Mouse (Mus musculus) inflammation-experienced regulatory T-cells (primary cell): ENCODE results near the gene Caln1. TPM values are rescaled to one million over a fixed set of nuclear protein-coding genes. Genes with fewer than 3 reads are reported as not detected.

Experiments
- polyA plus RNA-seq, 2 experiments: library from polyadenylated mRNA; unstranded; fragments of 100-300 nt; shearing (Covaris generic); gene quantifications; one replicate each; pipeline ENCODE4 v1.2.1; 2017

Gene Caln1
- under 1 TPM in 1 of 2 experiments, not detected in 1; 0.89 TPM for polyA plus RNA-seq

GRCm38 (mm10) chr5:130369237-130369636 is at the start of gene Caln1:
Gene Caln1 (plus strand): TSS chr5:130369455.

DNA sequence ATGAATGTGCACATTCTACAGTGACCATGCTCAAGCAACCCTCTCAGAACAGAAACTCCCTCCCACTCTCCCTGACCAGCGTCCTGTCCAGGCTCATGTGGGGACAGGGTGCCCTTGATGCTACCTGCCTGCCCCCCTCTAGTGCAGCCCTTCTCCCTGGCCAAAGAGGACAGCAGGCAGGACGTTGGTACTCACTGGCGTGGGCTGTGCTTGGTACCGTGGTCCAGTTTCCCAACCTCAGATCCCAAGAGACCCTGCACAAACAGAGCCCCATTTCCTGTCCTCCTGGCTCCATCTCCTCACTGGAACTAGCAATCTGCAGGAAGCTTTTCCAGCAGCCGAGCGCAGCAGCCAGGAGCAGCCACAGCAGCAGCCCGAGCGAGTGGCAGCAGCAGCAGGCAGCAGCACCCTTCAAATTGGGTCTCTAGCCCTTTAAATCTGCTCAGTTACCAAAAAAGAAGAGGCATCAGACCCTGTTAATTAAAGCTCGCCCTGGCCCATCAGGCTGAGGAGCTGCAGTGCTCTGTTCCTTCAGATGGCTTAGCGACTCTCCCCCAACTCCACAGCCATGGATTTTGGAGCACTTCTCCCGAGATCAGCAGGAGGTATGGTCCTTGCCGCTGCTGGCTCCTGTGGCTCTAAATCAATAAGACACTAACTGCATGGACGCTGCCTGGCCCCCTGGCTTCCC is 15.1 kb downstream of the Caln1 start, which contains the start of gene A330070K13Rik:
A330070K13Rik (minus strand) TSS at position 410 of the 691 bp plus-strand sequence.

Other genes with a start within 250 kb of the Caln1 start
- 1 to 10 TPM; 5.1 to 6.2 TPM for gene Kctd7, start 224.6 kb upstream of the Caln1 start, polyA plus RNA-seq
- gene Rabgef1, start 197.7 kb upstream of the Caln1 start, polyA plus RNA-seq = 10 to 100 TPM; 36.9 TPM
- 10 to 100 TPM; 57.7 to 70.9 TPM for gene Tmem248, start 152.4 kb upstream of the Caln1 start, polyA plus RNA-seq
- 10 to 100 TPM; 80.6 to 83.4 TPM for gene Sbds, start 113.9 kb upstream of the Caln1 start, polyA plus RNA-seq
- 10 to 100 TPM; 37.1 to 56.2 TPM for gene Tyw1, start 113.8 kb upstream of the Caln1 start, polyA plus RNA-seq
- gene A330070K13Rik, start 15.2 kb downstream of the Caln1 start, polyA plus RNA-seq = not detected